Mouse (Mus musculus) cerebellum, adult (tissue): ENCODE measurements around the gene Hist1h2ba.

Experiments used
- ATAC-seq: cut with Nextera tagmentation; 2 replicates; pipeline ENCODE4 v1.9.2; 2017; ENCODE audit warnings: mild to moderate bottlenecking, moderate library complexity, mixed read lengths; ENCODE audit not compliant: insufficient number of reproducible peaks, low FRiP score, low TSS enrichment

Gene Hist1h2ba

DNA sequence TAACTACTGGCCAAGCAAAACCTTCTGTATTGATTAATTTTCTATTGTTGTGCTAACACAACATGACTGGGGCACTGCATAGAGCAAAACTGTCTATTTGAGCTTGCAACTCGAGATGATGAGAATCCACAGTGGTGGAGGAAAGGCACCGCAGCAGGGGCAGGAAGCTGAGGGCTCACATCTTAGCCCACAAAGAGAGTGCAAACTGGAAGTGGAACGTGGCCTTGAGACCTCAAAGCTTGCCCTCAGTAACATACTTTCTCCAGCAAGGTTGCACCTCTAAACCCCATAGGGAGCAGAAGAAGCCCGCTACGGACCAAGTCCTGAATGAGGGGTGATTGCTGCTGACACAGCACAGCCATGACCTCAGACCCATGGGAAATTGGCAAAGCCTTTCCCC is 23.8 kb downstream of the Hist1h2ba start:
- ATAC-seq, result no peak

DNA sequence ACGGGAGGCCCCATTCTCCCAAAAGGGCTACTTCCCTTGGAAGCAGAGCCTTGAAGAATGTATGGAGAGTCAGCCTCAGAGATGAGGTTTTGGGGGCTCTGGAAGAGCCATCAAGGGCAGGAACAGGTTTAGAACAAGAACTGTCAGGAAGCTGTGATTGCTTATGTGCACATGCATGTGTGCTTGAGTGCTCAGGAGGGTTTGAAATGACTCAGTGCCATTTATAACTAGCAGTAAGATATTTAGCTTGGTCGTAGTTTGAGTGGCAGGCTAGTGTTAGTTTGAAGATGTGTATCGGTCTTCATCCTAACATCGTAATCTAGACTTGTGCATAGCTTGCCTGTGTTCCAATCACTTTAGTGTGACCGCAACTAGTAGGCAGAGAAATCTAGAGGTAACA is 27.1 kb downstream of the Hist1h2ba start:
- ATAC-seq, result no peak

DNA sequence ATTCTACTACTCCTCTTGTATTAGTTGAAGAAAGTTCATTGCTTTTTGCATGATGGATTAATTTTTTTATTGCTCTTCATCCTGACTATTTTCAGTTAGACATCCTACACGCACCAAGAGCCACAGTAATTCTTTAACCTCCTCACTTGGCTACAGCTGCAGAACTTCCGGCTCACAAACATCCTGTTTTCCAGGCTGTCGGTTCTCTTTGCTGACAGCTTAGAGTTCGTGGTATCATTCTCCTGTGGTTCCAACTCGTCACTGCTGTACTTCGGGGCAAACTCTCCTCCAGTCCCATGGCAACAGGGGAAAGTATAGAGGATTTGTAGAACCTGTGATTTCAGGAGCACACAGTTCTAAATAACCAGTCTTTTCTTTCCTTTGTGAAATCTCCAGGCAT is 35.7 kb downstream of the Hist1h2ba start:
- ATAC-seq, result no peak

DNA sequence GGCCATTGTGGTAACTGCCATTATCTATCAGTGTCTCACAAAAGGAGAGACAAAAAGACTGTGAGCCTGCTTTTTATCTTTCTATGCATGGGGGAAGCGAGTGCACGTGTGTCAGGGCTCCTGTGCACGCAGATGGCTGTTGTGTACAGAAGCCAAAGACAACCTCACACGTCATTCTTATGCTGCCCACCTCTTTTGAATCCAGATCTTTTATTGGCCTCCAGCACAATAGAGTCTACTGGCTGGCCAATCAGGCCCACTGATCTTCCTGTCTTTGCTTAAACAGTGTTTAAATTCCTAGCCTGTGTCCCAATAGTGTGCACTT is 40.7 kb downstream of the Hist1h2ba start:
- ATAC-seq, result no peak

DNA sequence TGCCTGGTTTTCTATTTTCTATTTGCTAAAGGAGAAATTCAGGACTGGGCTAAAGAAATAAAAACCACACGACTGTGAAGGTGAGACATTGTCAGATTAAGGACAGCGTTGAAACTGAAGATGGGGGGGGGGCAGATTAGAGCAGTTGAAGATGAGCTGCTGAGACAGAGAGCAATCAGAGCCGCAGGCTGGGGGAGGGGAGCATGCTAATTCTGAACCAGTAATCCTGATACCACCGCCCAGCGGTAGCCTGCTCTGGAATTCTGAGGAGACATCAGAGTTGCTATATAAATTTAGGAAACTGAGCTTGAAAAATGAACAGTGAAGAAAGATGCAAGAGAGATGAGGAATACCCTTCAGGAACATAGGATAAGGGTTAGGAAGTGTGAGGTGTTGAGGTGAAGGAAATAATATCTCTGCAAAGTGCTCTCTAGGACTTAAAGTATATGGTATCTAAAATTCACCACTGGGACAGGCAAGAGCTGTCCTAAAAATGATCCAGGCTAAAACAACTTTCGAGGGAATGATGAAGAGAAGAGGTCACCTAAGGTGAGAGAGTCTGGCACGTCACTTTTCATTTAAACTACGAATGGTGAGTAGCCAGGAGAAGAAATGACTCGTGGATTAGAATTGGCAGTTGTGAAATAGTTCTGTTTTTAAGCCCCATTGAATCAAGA is 41.2 kb downstream of the Hist1h2ba start:
- ATAC-seq, result no peak

DNA sequence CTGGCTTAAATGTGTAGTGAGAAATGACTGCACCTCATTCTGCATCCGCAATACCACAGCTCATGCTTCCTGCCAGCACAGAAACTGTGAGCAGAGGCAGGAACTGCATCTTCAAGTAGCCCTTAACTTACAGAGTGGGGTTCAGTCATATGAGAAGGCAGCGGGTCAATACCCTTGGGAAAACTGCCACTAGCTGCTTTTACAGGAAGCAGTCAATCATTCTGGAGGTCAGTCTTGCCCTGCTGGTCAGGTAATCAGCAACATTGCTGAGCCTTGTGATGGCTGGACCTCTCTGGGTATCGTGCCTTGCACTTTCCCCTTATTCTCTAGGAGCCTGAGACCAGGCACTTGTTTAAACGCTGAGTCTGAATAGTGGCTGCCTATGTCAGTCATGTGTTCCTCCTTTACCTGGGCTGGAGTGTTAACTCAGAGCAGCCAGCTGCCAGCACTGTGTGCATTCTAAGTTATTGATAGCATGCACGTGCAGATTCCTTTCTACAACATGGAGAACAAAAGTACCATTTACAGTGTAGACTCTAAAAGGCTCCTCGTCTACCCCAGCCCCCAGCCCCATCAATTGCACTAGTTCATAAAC is 44.8 kb downstream of the Hist1h2ba start:
- ATAC-seq, result no peak

DNA sequence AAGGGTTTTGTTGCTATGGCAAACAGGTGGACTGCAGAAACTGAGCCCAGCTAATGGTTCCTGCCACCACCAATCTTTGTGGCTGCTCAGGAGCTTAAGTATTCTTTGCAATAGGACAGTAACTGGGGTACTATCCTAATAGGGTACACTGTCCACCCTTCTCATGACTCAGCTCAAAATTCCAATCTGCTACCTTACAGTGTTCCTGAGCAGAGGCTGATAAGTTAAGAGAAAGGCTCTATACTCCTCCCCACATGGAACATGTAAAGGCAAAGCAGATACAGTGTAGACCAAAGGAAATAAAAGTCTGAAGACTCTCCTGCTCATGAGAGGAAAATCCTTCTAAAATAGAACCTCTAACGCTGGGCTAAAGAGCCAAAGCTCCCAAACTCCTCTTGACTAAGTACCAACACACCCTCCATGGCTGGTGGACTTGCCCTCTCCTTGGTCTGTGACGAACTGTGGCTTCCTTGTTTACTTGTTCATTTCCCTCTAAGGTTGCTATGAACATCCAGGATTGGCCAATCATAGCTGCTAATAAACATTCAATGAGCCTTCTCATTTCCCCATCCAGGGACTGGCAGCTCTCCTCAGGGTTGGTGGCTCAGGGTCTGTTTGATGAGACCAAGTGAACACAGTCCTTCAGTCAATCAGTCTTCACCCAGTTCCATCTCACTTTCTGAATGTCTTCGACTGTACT is 46.8 kb downstream of the Hist1h2ba start:
- no peak for ATAC-seq

DNA sequence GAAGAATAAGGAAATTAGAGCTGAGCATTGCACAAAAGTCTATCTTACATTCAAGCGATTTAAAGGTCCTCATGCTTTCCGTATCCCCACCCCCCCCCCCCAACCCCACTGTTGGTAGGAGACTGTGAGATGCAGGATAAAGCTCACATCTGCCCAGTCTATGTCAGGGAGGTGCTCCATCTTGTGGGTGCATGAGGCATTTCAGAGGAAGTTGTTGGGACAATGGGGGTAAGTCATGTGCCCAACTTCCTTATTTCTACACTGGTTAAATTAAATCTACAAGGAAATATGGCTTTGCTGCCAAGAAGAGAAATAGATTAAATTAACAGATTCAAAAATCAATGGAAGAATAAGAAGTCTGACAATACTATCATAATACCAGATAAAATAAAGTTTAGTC is 48.4 kb downstream of the Hist1h2ba start:
- no peak for ATAC-seq
